Mouse (Mus musculus): ENCODE measurements around the gene Zfp3. TPM values are rescaled to one million over a fixed set of nuclear protein-coding genes. Genes with fewer than 3 reads are reported as not detected.
"Not testable (repeated sequence)": the region's sequence is repeated elsewhere in the genome, so short reads cannot be mapped to it uniquely, and the experiment has no call there.

The Zfp3 gene
- polyA plus RNA-seq, 1 experiment from 2014 or later, result 16.3 TPM

DNA sequence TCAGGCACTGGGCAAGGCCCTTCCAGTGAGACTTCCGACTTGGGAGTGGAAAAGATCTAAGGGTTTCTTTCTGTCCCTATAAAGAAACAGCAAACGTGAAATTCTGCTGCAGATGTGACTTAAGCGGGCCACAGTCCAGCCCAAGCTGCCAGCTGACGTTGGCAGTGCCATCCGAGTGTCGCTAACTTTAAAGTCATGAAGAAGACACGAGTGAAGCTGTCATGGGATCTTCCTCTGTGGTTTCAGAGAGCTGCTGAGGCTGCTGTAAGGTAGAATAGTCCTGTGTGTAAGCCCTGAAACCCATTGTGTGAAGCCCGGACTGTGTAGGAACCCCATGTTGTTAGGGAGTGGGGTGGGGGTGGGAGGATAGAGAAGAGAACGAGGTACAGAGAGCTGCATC lies 1.4 kb upstream of the Zfp3 start:
- no peak for ATAC-seq (ENCODE audit: low FRiP score)
- Histone ChIP-seq H3K4me2 (no peak overlapping the region), H3K4me3 (replicated peaks) (no peak overlapping the region), H3K27me3 (replicated peaks) (no peaks in the 10 kb centered on the region), H3K9me3 (replicated peaks) (no peaks in the 10 kb centered on the region), H3K4me1 (peaks cover 27% of the 10 kb centered on the region), H3K27ac (replicated peaks) (no peak overlapping the region), H3K36me3 (peaks cover 3% of the 10 kb centered on the region; the same call in 1 of the 2 replicates), H3K9ac (replicated peaks) (no peak overlapping the region)
- WGBS, result 89% methylated on average over 9 of the region's 9 CpGs

DNA sequence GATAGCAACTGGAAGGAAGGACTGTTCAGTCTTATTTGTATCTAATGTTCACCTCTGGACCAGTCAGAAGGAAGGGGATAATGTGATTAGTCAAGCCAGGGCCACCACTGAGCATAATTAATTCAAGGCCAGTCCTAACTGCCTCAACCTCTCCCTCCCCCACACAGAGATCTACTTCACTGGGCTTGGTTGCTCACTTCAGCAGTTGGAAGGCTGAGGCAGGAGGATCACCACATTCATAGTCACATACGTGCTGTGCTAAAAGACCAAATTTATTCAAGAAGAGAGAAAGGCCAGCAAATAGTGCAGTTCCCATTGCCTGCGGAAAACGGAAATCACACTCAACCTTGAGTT lies 450 bp upstream of the Zfp3 start:
- H3K4me3 ChIP-seq (replicated peaks), result peak overlapping the region; percentile 89
- 29% methylated on average over 3 of the region's 3 CpGs for WGBS
- H3K9ac ChIP-seq (replicated peaks), result peak overlapping the region; percentile 92
- ATAC-seq (ENCODE audit: low FRiP score), result peak; percentile 42; the same call in 1 of the 2 replicates
- no peaks in the 10 kb centered on the region for H3K9me3 ChIP-seq (replicated peaks)
- peaks cover 27% of the 10 kb centered on the region for H3K4me1 ChIP-seq
- H3K4me2 ChIP-seq, result peak overlapping the region; percentile 74
- no peaks in the 10 kb centered on the region for H3K27me3 ChIP-seq (replicated peaks)
- H3K27ac ChIP-seq (replicated peaks), result peak overlapping the region; percentile 88
- peaks cover 10% of the 10 kb centered on the region for H3K36me3 ChIP-seq

DNA sequence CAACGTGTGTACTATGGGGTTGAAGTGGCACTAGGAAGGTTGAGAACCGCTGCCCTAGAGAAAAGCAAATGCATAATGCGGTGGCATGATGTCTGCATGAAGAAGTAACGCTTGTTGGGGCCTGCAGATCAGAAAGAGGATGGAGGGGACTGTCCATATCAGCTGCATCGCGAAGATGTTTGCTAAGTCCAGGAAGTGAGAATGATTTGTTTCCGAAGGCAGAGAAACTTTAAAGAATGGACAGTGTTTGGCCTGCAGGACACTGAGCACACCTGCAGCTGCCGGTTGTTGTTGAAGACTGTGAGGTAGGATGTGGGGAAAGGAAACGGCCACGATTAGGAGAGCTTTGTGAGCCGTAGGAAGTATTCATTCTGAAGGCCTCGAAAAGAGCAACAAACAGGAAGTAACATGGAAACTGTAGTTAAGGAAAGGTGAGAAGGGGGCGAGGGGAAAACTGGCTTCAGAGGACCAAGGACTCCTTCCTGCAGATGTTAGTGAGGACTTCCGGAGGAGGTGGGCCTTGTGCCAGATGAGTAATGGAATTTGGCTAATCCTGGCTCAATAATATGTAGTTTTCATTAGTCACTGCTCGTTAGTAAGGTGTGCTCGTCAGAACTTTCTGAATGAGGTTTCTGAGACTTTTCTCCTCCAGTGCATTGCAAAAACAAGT lies 1.9 kb downstream of the Zfp3 start:
- Histone ChIP-seq H3K9me3 (replicated peaks) (no peaks in the 10 kb centered on the region), H3K27ac (replicated peaks) (no peak overlapping the region), H3K4me2 (no peak overlapping the region), H3K27me3 (replicated peaks) (no peaks in the 10 kb centered on the region), H3K4me1 (peaks cover 27% of the 10 kb centered on the region), H3K4me3 (replicated peaks) (no peak overlapping the region), H3K36me3 (peaks cover 12% of the 10 kb centered on the region), H3K9ac (replicated peaks) (no peak overlapping the region)
- 85% methylated on average over 16 of the region's 16 CpGs for WGBS
- ATAC-seq (ENCODE audit: low FRiP score), result no peak

DNA sequence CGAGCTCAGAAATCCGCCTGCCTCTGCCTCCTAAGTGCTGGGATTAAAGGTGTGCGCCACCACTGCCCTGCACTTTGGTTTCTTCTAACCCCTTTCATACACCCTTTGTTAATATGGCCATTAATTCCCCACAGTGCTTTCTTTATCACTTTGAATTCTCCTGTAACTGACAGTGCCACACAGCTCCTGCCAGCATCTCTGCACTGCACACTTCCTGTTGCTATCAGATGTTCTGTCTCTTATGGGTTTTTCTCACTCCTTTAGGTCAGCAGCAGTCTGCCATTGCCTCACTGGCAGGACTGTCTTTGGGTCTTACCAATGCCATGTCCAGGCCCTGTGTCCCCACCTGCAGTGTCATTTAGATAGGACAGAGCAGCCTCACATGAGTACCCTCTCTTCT lies 6.8 kb downstream of the Zfp3 start:
- no peak overlapping the region for H3K27ac ChIP-seq (replicated peaks)
- no peak for ATAC-seq (ENCODE audit: low FRiP score)
- H3K9ac ChIP-seq (replicated peaks), result no peak overlapping the region
- H3K27me3 ChIP-seq (replicated peaks), result no peaks in the 10 kb centered on the region
- 92% methylated on average over 3 of the region's 3 CpGs for WGBS
- peaks cover 9% of the 10 kb centered on the region for H3K4me1 ChIP-seq
- H3K4me3 ChIP-seq (replicated peaks), result no peak overlapping the region
- H3K4me2 ChIP-seq, result no peak overlapping the region
- no peaks in the 10 kb centered on the region for H3K9me3 ChIP-seq (replicated peaks)
- H3K36me3 ChIP-seq, result peaks cover 51% of the 10 kb centered on the region

DNA sequence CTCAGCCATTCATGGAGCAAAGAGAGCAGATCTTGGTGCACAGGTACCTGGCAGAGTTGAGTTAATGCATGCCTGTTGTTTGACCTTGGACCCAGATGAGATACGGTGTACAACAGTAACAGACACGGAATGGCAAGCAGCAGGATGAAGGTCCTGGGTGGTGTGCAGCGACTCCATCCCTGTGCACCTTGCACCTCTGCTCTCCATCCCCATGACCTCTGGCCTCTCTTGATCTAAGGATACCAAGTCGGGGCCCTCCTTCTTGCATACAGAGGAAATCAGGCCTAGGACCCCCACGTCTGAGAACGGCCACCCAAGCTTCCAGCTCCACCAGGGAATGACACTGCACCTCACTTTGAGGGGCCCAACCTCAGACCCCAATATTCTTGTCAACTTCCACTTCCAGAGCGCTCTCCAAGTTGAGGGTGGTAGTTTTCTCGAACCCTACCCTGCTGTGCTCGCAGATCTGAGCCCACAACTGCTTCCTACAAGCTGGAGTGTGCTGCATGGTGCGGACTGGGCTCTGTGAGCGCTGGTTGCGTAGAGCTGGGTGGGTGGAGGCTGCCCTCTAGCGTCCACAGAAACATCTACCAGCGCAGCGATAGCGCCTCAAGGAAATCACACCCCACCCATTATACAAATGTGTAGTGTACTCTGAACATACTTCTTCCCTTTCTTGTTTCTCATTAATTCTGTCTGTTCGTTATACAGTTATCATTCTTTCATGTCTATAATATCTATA lies 13.0 kb downstream of the Zfp3 start:
- no peak overlapping the region for H3K4me3 ChIP-seq (replicated peaks)
- ATAC-seq (ENCODE audit: low FRiP score), result peak; percentile 79
- 26% methylated on average over 17 of the region's 17 CpGs for WGBS
- H3K9ac ChIP-seq (replicated peaks), result no peak overlapping the region
- peaks cover 28% of the 10 kb centered on the region for H3K36me3 ChIP-seq
- no peak overlapping the region for H3K27ac ChIP-seq (replicated peaks)
- 0 out of 2 replicates have a peak, but pooled peaks cover 4% of the 10 kb centered on the region for H3K4me1 ChIP-seq
- no peaks in the 10 kb centered on the region for H3K9me3 ChIP-seq (replicated peaks)
- no peaks in the 10 kb centered on the region for H3K27me3 ChIP-seq (replicated peaks)
- 0 out of 2 replicates have a peak overlapping the region, but pooled peaks have one; percentile 20 for H3K4me2 ChIP-seq

DNA sequence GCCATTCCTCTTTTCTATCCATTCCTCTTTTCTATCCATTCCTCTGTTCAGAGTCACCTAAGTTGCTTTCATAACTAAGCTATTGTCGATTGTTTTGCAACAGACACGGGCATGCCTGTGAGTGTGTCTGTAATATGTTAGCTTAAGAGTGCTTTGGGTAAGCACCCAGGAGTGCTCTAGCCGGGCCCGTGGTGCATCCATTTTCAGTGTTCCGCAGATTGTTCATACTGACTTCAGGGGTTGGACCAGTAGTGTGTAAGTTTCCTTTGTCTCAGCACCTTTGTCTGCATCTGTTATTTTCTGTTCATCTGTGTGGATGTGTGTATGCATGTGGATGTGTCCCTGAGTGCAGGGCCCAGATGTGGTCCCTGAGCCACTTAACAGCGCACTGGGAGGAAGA lies 13.6 kb downstream of the Zfp3 start:
- WGBS, result 68% methylated on average over 6 of the region's 6 CpGs
- H3K4me1 ChIP-seq, result 0 out of 2 replicates have a peak, but pooled peaks cover 4% of the 10 kb centered on the region
- no peak overlapping the region for H3K27ac ChIP-seq (replicated peaks)
- H3K4me2 ChIP-seq, result no peak overlapping the region
- no peaks in the 10 kb centered on the region for H3K9me3 ChIP-seq (replicated peaks)
- no peak overlapping the region for H3K4me3 ChIP-seq (replicated peaks)
- H3K27me3 ChIP-seq (replicated peaks), result no peaks in the 10 kb centered on the region
- peaks cover 22% of the 10 kb centered on the region for H3K36me3 ChIP-seq
- no peak overlapping the region for H3K9ac ChIP-seq (replicated peaks)
- no peak for ATAC-seq (ENCODE audit: low FRiP score)

DNA sequence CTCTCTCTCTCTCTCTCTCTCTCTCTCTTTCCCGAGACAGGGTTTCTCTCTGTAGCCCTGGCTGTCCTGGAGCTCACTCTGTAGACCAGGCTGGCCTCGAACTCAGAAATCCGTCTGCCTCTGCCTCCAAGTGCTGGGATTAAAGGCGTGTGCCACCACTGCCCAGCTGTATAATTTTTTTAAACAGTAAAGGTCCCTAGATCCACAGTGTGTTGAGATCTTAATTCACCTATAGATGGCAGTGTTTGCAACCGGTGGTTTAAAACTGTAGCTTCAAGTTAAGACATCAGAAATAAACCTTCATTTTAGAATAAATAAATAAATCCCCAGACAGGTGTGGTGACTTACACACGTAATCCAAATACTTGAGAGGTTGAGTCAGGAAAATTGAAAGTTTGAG lies 14.0 kb downstream of the Zfp3 start:
- not testable (repeated sequence) for H3K4me1 ChIP-seq; H3K4me3 ChIP-seq (replicated peaks); ATAC-seq (ENCODE audit: low FRiP score); H3K4me2 ChIP-seq; H3K9me3 ChIP-seq (replicated peaks); H3K27ac ChIP-seq (replicated peaks); H3K9ac ChIP-seq (replicated peaks); H3K27me3 ChIP-seq (replicated peaks)
- WGBS, result 35% methylated on average over 6 of the region's 6 CpGs
- H3K36me3 ChIP-seq, result peaks cover 22% of the 10 kb centered on the region

DNA sequence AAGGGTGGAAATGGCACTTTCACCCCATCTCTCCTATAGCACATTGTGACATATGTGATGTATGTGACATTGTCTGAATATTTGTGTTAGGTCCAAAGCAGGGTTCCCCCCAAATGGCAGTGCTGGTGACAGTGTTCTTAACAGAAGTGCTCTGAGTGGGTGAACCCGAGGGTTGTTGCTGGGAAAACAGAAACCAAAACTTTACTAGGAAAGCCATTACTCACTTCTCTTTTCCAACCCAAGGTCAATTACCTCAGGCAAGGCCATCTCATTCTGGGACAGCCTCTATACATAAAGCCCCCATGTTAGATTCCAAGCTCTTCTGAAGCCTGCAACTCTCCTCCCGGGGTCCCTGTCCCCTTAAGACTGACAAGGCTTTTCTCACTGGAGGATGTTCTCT lies 21.9 kb downstream of the Zfp3 start:
- H3K27ac ChIP-seq (replicated peaks), result no peak overlapping the region
- no peaks in the 10 kb centered on the region for H3K9me3 ChIP-seq (replicated peaks)
- no peaks in the 10 kb centered on the region for H3K36me3 ChIP-seq
- H3K4me3 ChIP-seq (replicated peaks), result no peak overlapping the region
- H3K9ac ChIP-seq (replicated peaks), result no peak overlapping the region
- no peak overlapping the region for H3K4me2 ChIP-seq
- H3K4me1 ChIP-seq, result no peaks in the 10 kb centered on the region
- ATAC-seq (ENCODE audit: low FRiP score), result no peak
- H3K27me3 ChIP-seq (replicated peaks), result no peaks in the 10 kb centered on the region
- 68% methylated on average over 2 of the region's 2 CpGs for WGBS

DNA sequence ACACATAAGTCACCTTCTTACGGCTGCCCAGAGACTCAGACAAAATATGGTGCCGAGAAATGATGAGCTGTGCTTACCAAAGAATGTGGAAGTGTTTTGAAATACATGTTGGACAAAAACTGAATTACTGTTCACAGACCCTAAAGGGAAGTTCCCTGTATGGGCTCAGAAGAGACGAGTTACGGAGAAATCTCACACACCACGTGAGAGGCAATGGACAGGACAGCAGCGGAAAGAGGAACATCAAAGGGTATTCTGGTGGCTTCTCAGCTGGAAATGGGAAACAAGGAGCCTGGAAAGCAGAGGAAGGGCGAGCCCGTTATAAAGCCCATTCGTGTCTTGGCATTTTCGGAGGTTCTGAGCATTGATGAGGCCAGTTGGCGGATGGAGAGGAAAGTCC lies 23.0 kb downstream of the Zfp3 start:
- Histone ChIP-seq H3K4me2 (no peak overlapping the region), H3K9ac (replicated peaks) (no peak overlapping the region), H3K4me3 (replicated peaks) (no peak overlapping the region), H3K4me1 (no peaks in the 10 kb centered on the region), H3K36me3 (no peaks in the 10 kb centered on the region), H3K9me3 (replicated peaks) (no peaks in the 10 kb centered on the region), H3K27me3 (replicated peaks) (no peaks in the 10 kb centered on the region), H3K27ac (replicated peaks) (no peak overlapping the region)
- ATAC-seq (ENCODE audit: low FRiP score), result no peak
- 70% methylated on average over 11 of the region's 11 CpGs for WGBS

DNA sequence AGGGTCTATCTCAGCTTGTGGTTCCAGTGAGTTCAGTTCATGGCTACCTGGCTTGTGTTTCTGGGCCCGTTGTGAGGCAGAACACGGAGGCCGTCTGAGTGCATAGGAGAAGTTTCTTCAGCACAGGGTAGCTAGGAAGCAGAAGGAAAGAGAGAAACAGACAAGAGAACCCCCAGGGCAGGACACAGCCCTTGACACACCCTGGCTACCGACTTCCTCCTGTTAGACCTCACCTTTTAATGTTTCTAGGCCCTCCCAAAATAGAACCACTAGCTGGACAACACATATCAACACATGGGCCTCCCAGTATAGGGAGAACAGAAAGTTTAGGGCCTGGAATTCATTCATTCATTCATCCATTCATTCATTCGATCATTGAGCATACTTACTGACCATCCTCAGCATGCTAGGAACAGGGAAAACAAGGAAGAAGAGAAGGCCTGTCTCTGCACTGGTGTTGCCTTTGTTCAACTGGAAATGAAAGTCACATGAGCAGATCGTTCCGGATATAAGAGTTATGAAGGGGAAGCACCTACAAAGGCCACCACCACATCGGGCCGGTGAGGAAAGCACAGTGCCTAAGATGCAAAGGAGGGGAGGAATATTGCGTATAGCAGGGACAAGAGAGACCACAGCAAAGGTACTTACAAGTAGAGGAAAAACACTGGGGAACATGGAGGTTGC lies 25.1 kb downstream of the Zfp3 start:
- 91% methylated on average over 10 of the region's 10 CpGs for WGBS
- Histone ChIP-seq H3K4me3 (replicated peaks) (no peak overlapping the region), H3K27ac (replicated peaks) (no peak overlapping the region), H3K27me3 (replicated peaks) (no peaks in the 10 kb centered on the region), H3K9ac (replicated peaks) (no peak overlapping the region), H3K9me3 (replicated peaks) (no peaks in the 10 kb centered on the region), H3K36me3 (no peaks in the 10 kb centered on the region), H3K4me2 (no peak overlapping the region), H3K4me1 (no peaks in the 10 kb centered on the region)
- no peak for ATAC-seq (ENCODE audit: low FRiP score)

DNA sequence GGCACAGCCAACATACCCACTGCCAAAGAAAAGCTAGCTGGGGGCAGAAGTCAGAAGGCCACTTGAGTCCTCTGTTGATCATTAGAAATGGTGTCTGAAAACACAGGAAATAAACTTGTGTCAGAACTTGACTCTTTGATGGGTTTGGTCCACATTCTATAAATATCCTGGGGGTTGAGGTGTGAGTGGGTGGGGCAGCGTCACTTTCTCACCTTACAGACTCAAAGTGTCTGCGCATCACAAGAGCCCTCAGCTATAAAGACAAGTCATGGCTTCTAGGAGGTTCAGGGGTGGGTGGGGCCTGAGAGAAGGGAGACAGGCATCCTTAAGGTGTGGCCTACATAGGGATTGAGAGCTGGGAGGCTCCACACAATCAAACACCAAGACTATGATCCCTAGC lies 26.4 kb downstream of the Zfp3 start:
- H3K4me3 ChIP-seq (replicated peaks), result no peak overlapping the region
- no peak for ATAC-seq (ENCODE audit: low FRiP score)
- no peaks in the 10 kb centered on the region for H3K27me3 ChIP-seq (replicated peaks)
- H3K27ac ChIP-seq (replicated peaks), result no peak overlapping the region
- no peak overlapping the region for H3K9ac ChIP-seq (replicated peaks)
- no peak overlapping the region for H3K4me2 ChIP-seq
- no peaks in the 10 kb centered on the region for H3K4me1 ChIP-seq
- no peaks in the 10 kb centered on the region for H3K36me3 ChIP-seq
- WGBS, result 88% methylated on average over 2 of the region's 2 CpGs
- no peaks in the 10 kb centered on the region for H3K9me3 ChIP-seq (replicated peaks)

All from neural tube, embryonic 15.5 days (tissue).